Mouse (Mus musculus): ENCODE measurements around the gene Amph.

GRCm38 (mm10) chr13:19162120-19162519 lies 214.1 kb downstream of the Amph start:
- TF ChIP-seq CTCF (IDR thresholded peaks at IDR 0.05), result no peak
- TF ChIP-seq POLR2A (IDR thresholded peaks at IDR 0.05; ENCODE audit: insufficient read depth, low read depth, low read length), result no peak
- no peak for TF ChIP-seq EP300 (IDR thresholded peaks at IDR 0.05; ENCODE audit: insufficient read depth, low read depth, low read length)
